Mouse (Mus musculus) embryonic fibroblast, embryonic 13.5 days (primary cell): ENCODE results near the gene Acox3. TPM values are rescaled to one million over a fixed set of nuclear protein-coding genes. Genes with fewer than 3 reads are reported as not detected.

Experiments used
- H3K27ac ChIP-seq: 2 replicates; pipeline ENCODE4 v1.5.1; 2012; ENCODE audit warnings: low read length, control low read depth, inconsistent platforms; ENCODE audit not compliant: insufficient read depth
- H3K4me1 ChIP-seq: 2 replicates; pipeline ENCODE4 v1.6.1; 2011; ENCODE audit warnings: low read length; ENCODE audit not compliant: control insufficient read depth, insufficient read depth
- H3K4me3 ChIP-seq: 2 replicates; pipeline ENCODE4 v1.5.1; 2011; ENCODE audit warnings: mild to moderate bottlenecking, control low read depth, low read length; ENCODE audit not compliant: insufficient read depth
- CTCF ChIP-seq: IDR thresholded peaks from 2 replicates; pipeline ENCODE4 v1.5.1; 2011; ENCODE audit warnings: mild to moderate bottlenecking, control low read depth, low read length, moderate library complexity, borderline replicate concordance; ENCODE audit not compliant: insufficient read depth
- POLR2A ChIP-seq: IDR thresholded peaks from 2 replicates; pipeline ENCODE4 v1.6.1; 2011; ENCODE audit warnings: low read depth, mild to moderate bottlenecking, control low read depth, low read length, moderate library complexity
- polyA plus RNA-seq: library from polyadenylated mRNA; stranded (reverse); fragments of >200 nt; gene quantifications from 2 replicates; pipeline ENCODE4 v1.2.4, GENCODE M21; 2011; ENCODE audit warnings: low read depth; ENCODE audit not compliant: missing spikeins, insufficient read length

The Acox3 gene
- polyA plus RNA-seq, 1 experiment, result 24.9 TPM

- TF ChIP-seq CTCF (no peak), POLR2A (no peak)
- Histone ChIP-seq H3K4me3 (no peak overlapping the region), H3K4me1 (no peaks in the 10 kb centered on the region), H3K27ac (no peak overlapping the region)
Measured at GRCm38 (mm10) chr5:35661210-35661609, 78.4 kb downstream of the Acox3 start.

- no peak overlapping the region for H3K27ac ChIP-seq
- no peak overlapping the region for H3K4me3 ChIP-seq
- TF ChIP-seq CTCF, result no peak
- no peak for TF ChIP-seq POLR2A
- no peaks in the 10 kb centered on the region for H3K4me1 ChIP-seq
Measured at GRCm38 (mm10) chr5:35662021-35662545, 79.2 kb downstream of the Acox3 start.

Other genes starting within 250 kb of the Acox3 start
- gene Hmx1, start 193.9 kb upstream of the Acox3 start, polyA plus RNA-seq, result 0.91 TPM in 1 of 2 replicates, not detected in the other
- 3.4 and 7.8 TPM in 2 replicates for gene Cpz, start 57.3 kb upstream of the Acox3 start, polyA plus RNA-seq
- gene Trmt44, start 8.0 kb upstream of the Acox3 start, polyA plus RNA-seq, result 5.5 and 5.6 TPM in 2 replicates
- 9.8 and 19.2 TPM in 2 replicates for gene Htra3, start 96.7 kb downstream of the Acox3 start, polyA plus RNA-seq
- gene Sh3tc1, start 156.9 kb downstream of the Acox3 start, polyA plus RNA-seq, result 0.60 TPM in 1 of 2 replicates, not detected in the other
- gene Ablim2, start 174.8 kb downstream of the Acox3 start, polyA plus RNA-seq, result not detected in 2 replicates